Mouse (Mus musculus): ENCODE results near the gene Ppp1r3d. TPM values are rescaled to one million over a fixed set of nuclear protein-coding genes. Genes with fewer than 3 reads are reported as not detected.

Ppp1r3d gene
- total and polyA plus RNA-seq, 3 experiments: not detected

GRCm38 (mm10) chr2:178412598-178412997 lies 1.7 kb downstream of the Ppp1r3d start:
- peaks cover 1% of the 10 kb centered on the region for H3K27me3 ChIP-seq (replicated peaks)
- peaks cover 0 to 3% of the 10 kb centered on the region in 2 experiments; a peak in 1 of 4 replicates for H3K4me1 ChIP-seq (ENCODE audit: control insufficient read depth in 1 of 2, insufficient read depth in 2 of 2)
- peaks cover 22% of the 10 kb centered on the region for H3K9me3 ChIP-seq (replicated peaks; ENCODE audit: low read length)
- H3K27ac ChIP-seq (ENCODE audit: insufficient read depth, low read depth): no peak overlapping the region
- no peak overlapping the region for H3K9ac ChIP-seq (ENCODE audit: insufficient read depth, low read depth)
- H3K4me2 ChIP-seq (ENCODE audit: insufficient read depth, low read depth, poor library complexity, severe bottlenecking): no peak overlapping the region
- in situ Hi-C loops (cut with MboI; ENCODE audit: low pct_ligation_motif_present, low pct_unique_long_range_greater_than_20kb, low sequenced_read_pairs): no loop called here
- no peak for DNase-seq (ENCODE audit: extremely low read depth)
- no peaks in the 10 kb centered on the region for H3K79me2 ChIP-seq (replicated peaks; ENCODE audit: control insufficient read depth, extremely low read depth, insufficient read depth, poor library complexity, severe bottlenecking)
- dilution Hi-C loops (cut with MboI; ENCODE audit: extremely low pct_ligation_motif_present, extremely low pct_unique_long_range_greater_than_20kb, low sequenced_read_pairs): no loop called here
- TF ChIP-seq MAZ (IDR thresholded peaks at IDR 0.05; ENCODE audit: low read depth, low read length) (no peak), JUN (IDR thresholded peaks at IDR 0.05; ENCODE audit: insufficient read depth, low read depth, low read length) (no peak), ZNF384 (IDR thresholded peaks at IDR 0.05; ENCODE audit: low read depth, low read length) (no peak), ELF1 (IDR thresholded peaks at IDR 0.05; ENCODE audit: low read depth, low read length) (no peak), NELFE (IDR thresholded peaks at IDR 0.05; ENCODE audit: low read depth, low read length) (no peak), MXI1 (IDR thresholded peaks at IDR 0.05; ENCODE audit: low read depth, low read length) (no peak), JUND (conservative IDR thresholded peaks at IDR 0.05; ENCODE audit: low read depth, low read length) (no peak), BHLHE40 (IDR thresholded peaks at IDR 0.05; ENCODE audit: low read depth, low read length) (no peak), NRF1 (IDR thresholded peaks at IDR 0.05; ENCODE audit: low read depth, low read length) (no peak), CTCF (conservative IDR thresholded peaks at IDR 0.05 in 1 of 2, IDR thresholded peaks at IDR 0.05 in 1 of 2; ENCODE audit: low read depth in 2 of 2, low read length in 2 of 2) (no peak)
- H3K36me3 ChIP-seq (replicated peaks in 1 of 2; ENCODE audit: control insufficient read depth in 1 of 2, insufficient read depth in 1 of 2, low read length in 1 of 2): no peaks in the 10 kb centered on the region
- no peak overlapping the region for H3K4me3 ChIP-seq (replicated peaks in 1 of 3; ENCODE audit: low read depth in 2 of 3, low read length in 2 of 3, poor library complexity in 1 of 3)

- no peak for DNase-seq (ENCODE audit: extremely low read depth)
- TF ChIP-seq MXI1 (IDR thresholded peaks at IDR 0.05; ENCODE audit: low read depth, low read length) (no peak), POLR2AphosphoS2 (IDR thresholded peaks at IDR 0.05; ENCODE audit: low read depth, low read length) (no peak), IRF4 (IDR thresholded peaks at IDR 0.05; ENCODE audit: low read depth, low read length) (no peak), MAX (IDR thresholded peaks at IDR 0.05; ENCODE audit: low read length) (no peak), EP300 (IDR thresholded peaks at IDR 0.05; ENCODE audit: low read length) (no peak), RAD21 (IDR thresholded peaks at IDR 0.05; ENCODE audit: low read depth, low read length) (no peak), PAX5 (IDR thresholded peaks at IDR 0.05; ENCODE audit: low read length) (no peak), JUN (IDR thresholded peaks at IDR 0.05; ENCODE audit: insufficient read depth, low read depth, low read length) (no peak), RCOR1 (conservative IDR thresholded peaks at IDR 0.05; ENCODE audit: low read depth, low read length) (no peak), ETS1 (conservative IDR thresholded peaks at IDR 0.05; ENCODE audit: low read depth, low read length) (no peak), MEF2A (IDR thresholded peaks at IDR 0.05; ENCODE audit: borderline replicate concordance, low read depth, low read length) (no peak)
- in situ Hi-C loops (cut with MboI; ENCODE audit: low pct_ligation_motif_present, low pct_unique_long_range_greater_than_20kb, low sequenced_read_pairs) (no loop called here), dilution Hi-C loops (cut with MboI; ENCODE audit: extremely low pct_ligation_motif_present, extremely low pct_unique_long_range_greater_than_20kb, low sequenced_read_pairs) (no loop called here)
- H3K27ac ChIP-seq (ENCODE audit: insufficient read depth, low read depth): no peak overlapping the region
- no peak overlapping the region for H3K4me2 ChIP-seq (ENCODE audit: insufficient read depth, low read depth, poor library complexity, severe bottlenecking)
- H3K27me3 ChIP-seq (replicated peaks): peaks cover 1% of the 10 kb centered on the region
- H3K36me3 ChIP-seq (replicated peaks in 1 of 2; ENCODE audit: control insufficient read depth in 1 of 2, insufficient read depth in 1 of 2, low read length in 1 of 2): no peaks in the 10 kb centered on the region
- H3K9me3 ChIP-seq (replicated peaks; ENCODE audit: low read length): peaks cover 31% of the 10 kb centered on the region
- H3K4me1 ChIP-seq (ENCODE audit: control insufficient read depth in 1 of 2, insufficient read depth in 2 of 2): no peaks in the 10 kb centered on the region
- H3K9ac ChIP-seq (ENCODE audit: insufficient read depth, low read depth): no peak overlapping the region
- H3K4me3 ChIP-seq (replicated peaks in 1 of 3; ENCODE audit: low read depth in 2 of 3, low read length in 2 of 3, poor library complexity in 1 of 3): no peak overlapping the region
- no peaks in the 10 kb centered on the region for H3K79me2 ChIP-seq (replicated peaks; ENCODE audit: control insufficient read depth, extremely low read depth, insufficient read depth, poor library complexity, severe bottlenecking)
Measured at GRCm38 (mm10) chr2:178410286-178410685, 4.0 kb downstream of the Ppp1r3d start.

All from CH12.LX (cell line).